Mouse (Mus musculus): ENCODE data around the gene Dip2a.

DNA sequence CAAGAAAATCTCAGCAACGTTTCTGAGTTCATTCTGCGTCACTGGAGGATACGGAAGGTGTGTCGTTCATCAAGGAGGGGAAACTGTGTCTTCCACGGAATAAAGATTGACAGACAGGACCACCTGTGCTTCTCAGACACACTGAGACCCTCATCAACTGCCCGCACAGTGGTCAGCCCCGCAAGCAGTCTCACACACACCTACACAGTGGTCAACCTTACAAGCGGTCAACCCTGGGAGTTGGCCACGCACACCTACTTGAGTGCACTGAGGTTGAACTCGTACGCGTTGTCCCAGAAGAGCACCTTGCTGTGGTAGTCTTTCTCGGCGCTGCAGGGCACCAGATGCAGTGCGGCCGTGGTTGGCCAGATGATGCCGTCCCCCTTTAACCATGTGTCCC is 128.0 kb downstream of the Dip2a start:
- no peak for TF ChIP-seq GATA1 (IDR thresholded peaks at IDR 0.05; ENCODE audit: borderline replicate concordance, low read length)
- no peak for TF ChIP-seq FLI1 (IDR thresholded peaks at IDR 0.05; ENCODE audit: low read length)

All from megakaryocyte, embryonic 14.5 days (primary cell).